Mouse (Mus musculus) G1E-ER4 (cell line): ENCODE measurements around the gene Plgrkt. TPM values are rescaled to one million over a fixed set of nuclear protein-coding genes. Genes with fewer than 3 reads are reported as not detected.

Source experiments
- GATA1 ChIP-seq: IDR thresholded peaks from one replicate; pipeline ENCODE4 v1.8.0; 2012; ENCODE audit warnings: low read length, inconsistent platforms
- polyA plus RNA-seq: library from polyadenylated mRNA; stranded (reverse); fragments of >175 nt; gene quantifications from 2 replicates; pipeline ENCODE4 v1.2.3, GENCODE M21; 2012

Gene Plgrkt
- polyA plus RNA-seq, 1 experiment: 28.7 TPM

DNA sequence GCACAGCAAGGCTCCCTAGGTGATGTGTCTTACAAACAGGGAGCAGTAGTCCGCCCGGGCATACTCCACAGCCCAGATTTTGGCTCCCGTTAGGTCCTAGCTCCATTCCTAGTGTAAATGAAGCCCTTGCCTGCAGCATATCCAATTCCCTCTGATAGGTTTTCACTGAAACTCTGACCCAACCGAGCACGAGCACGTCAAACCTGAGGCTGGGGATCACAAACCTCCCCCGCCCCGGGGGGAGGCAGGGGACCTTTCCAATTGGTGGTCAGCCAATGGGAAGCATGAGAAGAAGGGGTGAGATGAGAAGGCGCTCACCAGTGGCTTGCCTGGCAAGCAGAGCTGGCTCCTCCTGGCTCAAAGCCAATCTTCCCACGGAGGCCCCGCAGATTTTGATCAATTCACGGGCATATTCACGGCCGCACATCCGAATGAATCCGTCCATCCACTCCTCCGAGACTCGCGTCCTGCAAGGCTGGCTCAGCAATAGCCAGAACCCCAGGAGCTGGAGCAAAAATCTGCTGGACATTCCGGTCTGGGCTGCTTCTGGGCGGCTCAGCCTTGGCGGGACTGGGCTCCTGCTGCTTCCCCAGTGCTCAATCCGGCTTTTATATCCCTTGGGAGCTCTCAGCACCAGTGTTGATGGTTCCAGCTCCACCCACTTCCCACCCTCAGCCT is 33.0 kb downstream of the Plgrkt start, which contains the start of gene Rln1:
Gene Rln1, minus strand, starts transcription at position 603 of the 678 bp plus-strand sequence.
- TF ChIP-seq GATA1: no peak

DNA sequence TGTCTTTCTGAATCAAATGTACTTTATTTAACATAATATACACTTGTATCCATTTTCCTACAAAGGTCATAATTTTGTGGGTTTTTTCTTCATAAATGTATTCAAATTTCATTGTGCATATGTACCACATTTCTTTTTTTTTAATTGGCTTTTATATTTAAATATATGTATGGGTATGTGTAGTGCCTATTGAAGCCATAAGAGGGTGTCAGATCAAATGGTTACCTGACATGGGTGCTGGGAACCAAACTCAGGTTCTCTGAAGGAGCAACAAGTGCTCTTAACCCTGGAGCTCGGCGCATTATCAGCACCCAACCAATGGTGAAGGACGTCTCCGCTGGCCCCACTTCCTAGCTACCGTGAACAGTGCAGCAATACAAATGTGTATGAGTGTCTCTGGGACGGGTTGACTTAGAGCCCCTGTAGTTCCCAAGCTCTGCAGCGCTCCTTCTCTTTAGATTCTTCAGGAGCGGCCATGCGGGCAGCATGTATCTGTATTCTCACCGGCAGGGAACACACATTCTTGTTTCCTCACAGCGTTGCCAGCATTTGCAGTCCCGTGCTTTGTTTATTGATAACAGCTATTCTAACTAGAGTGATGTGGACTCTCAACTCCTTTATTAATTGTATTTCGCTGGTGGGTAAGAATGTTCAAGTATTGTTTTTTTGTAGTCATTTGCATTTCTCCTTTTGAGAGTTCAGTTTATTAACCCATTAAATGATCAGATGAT is 40.2 kb downstream of the Plgrkt start:
- no peak for TF ChIP-seq GATA1

DNA sequence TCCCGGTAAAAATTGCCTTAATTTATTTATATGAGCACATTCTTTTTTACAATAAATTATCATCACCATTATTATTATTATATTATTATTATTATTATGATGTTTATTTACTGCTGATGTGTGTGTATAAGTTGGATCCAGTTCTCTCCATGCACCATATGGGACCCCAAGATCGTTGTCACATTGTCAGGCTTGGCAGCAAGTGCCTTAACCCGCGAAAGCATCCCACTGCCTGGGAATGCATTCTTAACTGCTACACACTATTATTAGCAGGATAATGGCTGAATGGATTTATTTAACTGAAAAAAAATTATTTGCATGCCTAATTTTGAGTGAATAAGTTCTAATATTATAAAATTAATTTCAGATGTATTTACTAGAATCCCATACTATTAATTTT is 40.8 kb downstream of the Plgrkt start:
- TF ChIP-seq GATA1: no peak

DNA sequence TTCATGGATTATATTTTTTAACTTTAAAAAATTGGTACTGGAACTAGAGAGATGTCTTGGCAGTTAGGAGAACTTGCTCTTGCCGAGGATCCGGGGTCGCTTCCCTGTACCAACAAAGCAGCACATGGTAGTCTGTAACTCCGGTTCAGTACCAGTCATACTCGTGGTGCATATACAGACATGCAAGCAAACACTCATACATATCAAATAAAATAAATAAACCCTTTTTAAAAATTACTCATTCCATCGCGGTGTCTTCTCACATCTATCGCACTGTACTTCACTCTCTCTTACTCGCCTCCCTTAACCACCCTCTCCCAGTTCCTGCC is 41.4 kb downstream of the Plgrkt start:
- TF ChIP-seq GATA1: no peak

DNA sequence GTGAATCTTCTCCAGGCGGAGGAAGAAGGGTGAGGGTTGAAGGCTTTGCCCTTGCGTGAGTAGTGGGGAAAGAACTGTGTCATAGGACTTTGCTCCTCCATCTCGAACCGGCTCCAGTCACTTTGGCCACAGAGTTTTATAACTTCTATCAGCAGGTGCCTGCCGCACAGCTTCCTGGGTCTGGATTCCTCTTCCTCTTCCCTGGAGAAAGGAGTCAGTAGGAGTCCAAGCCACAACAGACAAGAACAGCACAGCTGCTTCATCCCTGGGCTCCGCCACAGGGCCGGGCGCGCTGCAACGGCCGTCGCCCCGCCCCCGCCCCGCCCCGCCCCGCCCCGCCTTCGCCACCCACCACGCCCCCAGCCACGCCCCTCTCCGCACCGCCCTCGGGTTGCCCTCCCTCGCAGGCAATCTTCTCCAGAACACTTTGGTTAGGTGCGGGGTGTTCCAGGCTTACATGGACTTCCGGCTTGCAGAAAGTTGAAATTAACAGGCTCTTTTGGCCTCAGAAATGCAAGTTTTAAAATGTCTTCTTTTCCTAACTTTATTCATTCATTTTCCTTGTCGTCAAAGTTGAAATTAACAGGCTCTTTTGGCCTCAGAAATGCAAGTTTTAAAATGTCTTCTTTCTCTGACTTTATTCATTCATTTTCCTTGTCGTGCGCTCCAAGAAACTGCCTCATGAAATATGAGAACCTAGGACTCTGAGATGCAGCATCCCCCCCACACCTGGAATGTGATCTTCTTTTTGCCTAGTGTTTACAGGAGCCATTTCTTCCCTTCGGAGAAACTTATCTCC is 41.9 kb downstream of the Plgrkt start, which contains the start of gene Insl6:
Gene Insl6, minus strand, starts transcription at position 304 of the 799 bp plus-strand sequence.
- no peak for TF ChIP-seq GATA1

DNA sequence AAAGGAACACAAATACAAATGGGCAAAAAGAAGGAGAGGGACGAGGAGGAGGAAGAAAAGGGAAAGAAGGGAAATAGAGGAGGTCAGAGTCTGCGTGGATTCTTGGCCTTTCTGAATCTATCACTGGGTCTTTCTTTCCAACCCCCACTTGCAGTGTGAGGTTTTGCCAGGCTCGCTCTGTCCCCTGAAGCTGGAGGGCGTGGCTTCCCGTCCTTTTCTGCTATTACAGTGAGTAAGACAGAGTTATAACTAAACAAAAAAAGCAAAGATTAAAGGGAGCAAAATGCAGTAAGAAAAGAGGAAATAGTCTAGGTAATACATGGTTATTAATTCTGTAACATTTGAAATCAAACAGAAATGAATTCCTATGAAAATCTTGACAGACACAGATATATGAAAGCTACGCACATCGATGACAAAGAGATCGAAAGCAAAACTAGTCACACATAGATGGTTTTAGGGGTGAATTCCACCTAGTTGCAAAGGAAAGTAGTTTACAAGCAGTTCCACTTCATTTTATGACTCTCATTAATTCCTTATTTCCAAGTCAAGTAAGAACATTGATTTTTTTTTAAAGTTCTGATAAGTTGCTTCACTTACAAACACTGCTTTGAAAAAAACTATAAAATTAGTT is 43.7 kb downstream of the Plgrkt start:
- no peak for TF ChIP-seq GATA1

DNA sequence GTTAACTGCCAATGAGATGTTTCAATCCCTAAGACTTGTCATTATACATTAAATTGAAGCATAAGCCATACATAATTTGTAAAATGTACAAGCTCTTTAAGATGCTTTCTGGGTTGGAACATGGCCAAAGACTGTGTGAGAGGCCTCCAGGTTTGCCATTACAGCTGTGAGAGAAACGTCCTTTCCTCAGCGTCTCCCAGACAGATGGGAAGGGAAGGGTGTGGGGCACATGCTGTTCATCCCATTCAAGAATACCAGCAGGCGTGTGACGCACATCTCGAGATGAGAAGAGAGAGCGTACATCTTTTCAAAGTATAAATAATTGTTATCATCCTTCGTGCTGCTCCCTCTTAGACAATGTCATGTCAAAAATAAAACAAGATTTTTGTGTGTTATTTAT is 54.5 kb downstream of the Plgrkt start:
- TF ChIP-seq GATA1: no peak

DNA sequence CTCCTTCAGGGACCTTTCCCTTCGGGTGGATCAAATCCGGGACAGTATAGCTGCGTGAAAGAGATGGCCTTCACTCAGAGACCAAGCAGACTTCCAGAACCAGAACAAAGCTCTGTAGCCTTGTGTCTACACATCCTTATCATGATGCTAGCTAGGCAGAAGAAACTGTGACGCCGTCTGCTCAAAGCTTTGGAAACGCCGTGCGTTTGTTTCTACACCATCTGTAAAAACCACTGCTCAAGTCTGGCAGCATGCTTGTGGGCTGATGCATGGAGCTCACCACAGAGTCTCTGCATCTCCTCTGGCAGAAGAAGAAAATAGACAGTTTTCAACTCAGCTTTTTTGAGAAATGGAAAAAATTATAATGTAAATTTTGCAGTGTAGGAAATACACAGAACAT is 55.4 kb downstream of the Plgrkt start:
- TF ChIP-seq GATA1: no peak

DNA sequence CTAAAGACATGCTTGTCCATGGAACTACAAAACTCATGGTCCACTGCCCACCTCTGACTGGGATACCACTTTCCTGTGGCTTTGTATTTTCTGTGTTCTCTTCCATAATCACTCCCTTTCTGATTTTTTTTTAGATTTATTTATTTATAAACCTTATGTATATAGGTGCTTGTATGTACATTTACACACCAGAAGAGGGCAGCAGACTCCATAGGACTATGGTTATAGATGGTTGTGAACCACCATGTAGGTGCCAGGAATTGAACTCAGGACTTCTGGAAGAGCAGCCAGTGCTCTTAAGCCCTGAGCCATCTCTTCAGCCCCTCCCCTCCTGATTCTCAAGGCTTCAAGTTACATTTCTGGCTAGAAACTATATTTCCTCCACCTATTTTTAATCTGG is 58.4 kb downstream of the Plgrkt start:
- no peak for TF ChIP-seq GATA1

DNA sequence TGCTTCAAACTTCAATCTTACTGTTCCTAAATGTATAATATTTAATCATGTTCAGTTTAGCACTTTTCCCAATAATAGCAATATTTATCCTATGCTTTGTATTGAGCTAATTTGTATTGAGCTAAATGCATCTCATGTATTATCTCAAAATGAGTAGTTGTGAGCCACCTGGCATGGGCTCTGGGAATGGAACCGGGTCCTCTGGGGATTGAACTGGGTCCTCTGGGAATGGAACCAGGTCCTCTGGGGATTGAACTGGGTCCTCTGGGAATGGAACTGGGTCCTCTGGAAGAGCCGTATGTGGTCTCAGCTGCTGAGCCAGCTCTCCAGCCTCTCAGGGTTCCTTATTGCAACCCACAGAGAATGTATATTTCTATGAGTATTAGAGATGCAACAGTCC is 65.1 kb downstream of the Plgrkt start:
- no peak for TF ChIP-seq GATA1

DNA sequence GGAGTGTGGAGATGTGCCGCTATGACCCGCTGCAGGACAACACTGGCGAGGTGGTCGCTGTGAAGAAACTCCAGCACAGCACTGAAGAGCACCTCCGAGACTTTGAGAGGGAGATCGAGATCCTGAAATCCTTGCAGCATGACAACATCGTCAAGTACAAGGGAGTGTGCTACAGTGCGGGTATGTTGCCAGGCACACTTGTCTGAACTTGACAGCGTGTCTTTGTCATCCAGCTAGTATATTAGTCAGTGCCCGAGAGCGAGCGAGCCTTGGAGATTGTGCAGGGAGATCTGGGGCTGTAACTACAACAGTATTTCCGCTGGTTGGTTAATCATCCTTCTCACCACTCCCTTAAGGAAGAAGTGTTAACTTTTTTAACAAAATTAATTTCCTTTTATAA is 66.3 kb downstream of the Plgrkt start:
- no peak for TF ChIP-seq GATA1

Other genes starting within 250 kb of the Plgrkt start
- 5.9 and 10.3 TPM in 2 replicates for gene Jak2, start 115.6 kb downstream of the Plgrkt start, polyA plus RNA-seq
- 0.18 TPM in 1 of 2 replicates, not detected in the other for gene Insl6, start 42.0 kb downstream of the Plgrkt start, polyA plus RNA-seq
- not detected in 2 replicates for gene Rln1, start 32.7 kb downstream of the Plgrkt start, polyA plus RNA-seq
- gene Cd274, start 65 bp upstream of the Plgrkt start, polyA plus RNA-seq: 0.18 and 0.24 TPM in 2 replicates
- gene Pdcd1lg2, start 43.5 kb upstream of the Plgrkt start, polyA plus RNA-seq: 0.12 and 0.15 TPM in 2 replicates
- 12.2 and 13.3 TPM in 2 replicates for gene Ric1, start 154.9 kb upstream of the Plgrkt start, polyA plus RNA-seq